Mouse (Mus musculus): ENCODE measurements around the gene 1600002K03Rik.
"Not testable (repeated sequence)": the region's sequence is repeated elsewhere in the genome, so short reads cannot be mapped to it uniquely, and the experiment has no call there.

Gene 1600002K03Rik

DNA sequence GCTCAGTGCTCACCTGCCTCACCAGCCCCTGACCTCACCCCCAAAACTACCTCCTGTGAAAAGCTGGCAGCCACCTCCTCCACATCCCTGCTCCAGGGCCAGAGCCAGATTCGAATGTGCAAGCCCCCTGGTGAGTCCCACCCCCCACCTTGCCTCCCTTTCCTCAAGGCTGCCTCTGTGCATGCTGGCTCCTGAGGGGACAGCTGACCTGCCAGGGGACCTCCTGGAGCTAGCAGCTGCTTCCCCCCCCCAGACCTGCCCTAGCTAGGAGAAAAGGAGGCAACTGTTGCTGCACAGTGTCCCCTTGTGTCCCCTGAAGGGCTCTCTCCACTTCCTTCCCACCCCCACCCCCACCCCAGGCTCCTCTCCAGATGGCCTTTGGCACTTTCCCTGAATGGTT lies 17.5 kb upstream of the 1600002K03Rik start:
- no peak for DNase-seq

DNA sequence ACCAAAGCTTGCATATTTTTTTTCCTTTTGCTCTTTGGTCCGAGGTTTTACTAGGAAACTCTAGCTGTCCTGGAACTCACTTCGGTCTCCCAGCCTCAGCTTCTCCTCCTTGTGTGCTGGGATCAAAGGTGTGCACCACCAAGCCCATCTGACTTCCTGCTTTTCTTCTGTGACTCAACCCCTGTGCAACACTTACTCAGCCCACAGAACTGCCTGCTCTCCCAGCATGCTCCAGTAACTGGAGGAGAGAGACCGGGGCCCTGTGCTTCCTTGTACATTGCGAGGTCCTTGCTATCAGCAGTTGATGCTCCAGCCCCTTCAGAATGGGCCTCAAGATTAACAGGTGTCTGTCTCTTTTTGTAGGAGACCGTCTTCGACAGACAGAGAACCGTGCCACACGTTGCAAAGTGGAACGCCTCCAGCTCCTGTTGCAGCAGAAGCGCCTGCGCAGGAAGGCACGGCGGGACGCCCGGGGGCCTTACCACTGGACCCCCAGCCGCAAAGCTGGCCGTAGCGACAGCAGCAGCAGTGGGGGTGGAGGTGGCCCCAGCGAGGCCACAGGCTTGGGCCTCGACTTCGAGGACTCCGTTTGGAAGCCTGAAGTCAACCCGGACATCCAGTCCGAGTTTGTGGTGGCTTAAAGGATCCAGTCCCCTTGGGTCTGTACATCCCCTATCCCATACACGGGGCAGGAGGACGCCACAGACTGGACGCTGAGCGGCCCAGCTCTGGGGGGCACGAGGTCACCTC lies 16.6 kb upstream of the 1600002K03Rik start:
- DNase-seq, result no peak

DNA sequence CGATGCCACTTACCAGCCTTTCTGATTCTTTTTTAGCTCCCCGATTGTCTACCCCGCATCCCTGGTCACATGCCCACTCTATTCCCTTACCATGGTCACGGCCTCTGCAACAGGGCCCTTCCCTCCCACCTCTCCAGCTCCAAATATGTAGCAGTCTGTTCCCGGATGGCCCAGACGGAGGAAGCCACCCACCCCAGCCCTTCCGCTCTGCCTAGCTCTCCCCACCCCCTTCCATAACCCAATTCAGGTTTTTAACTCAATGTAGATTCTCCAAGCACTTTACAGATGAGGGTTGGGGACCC lies 16.0 kb upstream of the 1600002K03Rik start:
- peak; percentile 79 for DNase-seq

- DNase-seq, result no peak
Measured at GRCm38 (mm10) chr10:80157141-80157929, 15.4 kb upstream of the 1600002K03Rik start.

GRCm38 (mm10) chr10:80158307-80158986 lies 14.3 kb upstream of the 1600002K03Rik start:
- DNase-seq, result peak; percentile 90

DNA sequence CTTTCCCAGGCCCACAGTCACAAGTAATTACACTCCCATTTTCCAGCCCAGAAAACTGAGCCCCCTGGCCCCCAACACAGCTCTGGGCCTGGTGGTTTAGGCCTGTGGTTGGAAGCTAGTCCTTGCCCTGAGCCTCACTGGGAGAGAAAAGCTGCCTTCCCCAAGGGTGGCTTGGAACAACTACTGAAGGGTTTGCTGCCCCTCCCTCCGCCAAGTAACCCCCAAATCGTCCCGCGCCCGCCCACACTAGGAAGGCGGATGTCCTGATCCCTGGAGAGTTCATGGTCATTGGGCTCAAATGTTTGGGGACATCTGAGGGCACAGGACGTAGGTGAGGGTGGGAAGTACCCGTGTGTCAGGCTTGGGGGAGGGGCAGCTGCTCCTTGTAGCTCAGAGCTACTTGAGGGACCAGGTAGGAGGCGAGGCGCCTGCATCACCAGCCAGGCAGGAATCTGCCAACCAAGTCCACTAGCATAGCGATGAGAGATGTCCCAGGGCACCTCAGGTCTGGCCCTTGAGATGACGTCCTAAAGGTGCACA lies 13.7 kb upstream of the 1600002K03Rik start:
- peak; percentile 81 for DNase-seq

DNA sequence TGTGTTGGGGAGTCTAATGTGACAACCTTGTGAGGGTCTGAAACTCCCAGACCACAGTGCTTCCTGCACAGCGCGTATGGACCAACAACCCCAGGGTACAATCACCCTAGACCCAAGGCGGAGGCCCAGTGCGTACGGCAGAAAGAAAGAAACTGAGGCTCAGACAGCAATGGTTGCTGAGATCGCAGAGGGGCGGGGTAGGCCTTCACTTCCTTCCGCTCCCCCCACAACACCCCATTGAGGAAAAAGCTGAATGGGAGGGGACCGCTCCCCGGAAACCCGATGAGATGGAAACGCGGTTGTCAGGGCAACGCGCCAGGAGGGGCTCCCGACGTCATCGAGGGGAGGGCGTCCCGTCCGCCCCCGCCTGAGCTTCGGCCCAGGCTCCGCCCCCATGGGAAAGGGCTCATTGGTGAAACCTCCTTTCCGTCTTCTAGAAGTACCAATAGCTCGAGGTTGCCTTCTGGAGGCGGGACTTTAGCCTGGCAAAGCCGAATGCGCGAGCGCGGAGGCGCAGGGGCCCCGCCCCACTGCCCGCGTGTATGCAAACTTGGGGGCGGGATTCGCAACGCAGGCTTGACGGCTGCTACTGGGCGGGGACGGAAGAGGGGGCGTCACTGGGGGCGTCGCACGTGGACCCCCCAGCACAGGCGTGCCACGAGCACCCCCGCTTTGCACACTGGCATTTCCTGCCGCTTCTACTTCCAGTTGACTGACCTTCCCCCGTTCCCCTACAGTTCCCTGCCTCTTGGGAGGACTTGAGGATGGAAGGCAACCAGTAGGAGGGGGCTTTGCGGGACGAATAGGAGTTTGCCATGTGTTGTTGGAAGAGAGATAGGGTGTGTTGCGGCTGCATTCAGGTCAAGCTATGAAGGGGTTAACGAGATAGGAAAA lies 12.9 kb upstream of the 1600002K03Rik start:
- peak; percentile 100 for DNase-seq

- DNase-seq, result peak; percentile 95
Measured at GRCm38 (mm10) chr10:80160455-80161371, 12.0 kb upstream of the 1600002K03Rik start.

- peak; percentile 79 for DNase-seq
Measured at GRCm38 (mm10) chr10:80161522-80162242, 11.1 kb upstream of the 1600002K03Rik start.

- DNase-seq, result no peak
Measured at GRCm38 (mm10) chr10:80162243-80162608, 10.5 kb upstream of the 1600002K03Rik start.

- peak; percentile 19 for DNase-seq
Measured at GRCm38 (mm10) chr10:80162716-80163299, 9.9 kb upstream of the 1600002K03Rik start.

GRCm38 (mm10) chr10:80163721-80164120 lies 9.0 kb upstream of the 1600002K03Rik start:
- peak; percentile 51 for DNase-seq

- peak; percentile 53 for DNase-seq
Measured at GRCm38 (mm10) chr10:80164161-80164997, 8.4 kb upstream of the 1600002K03Rik start.

- peak; percentile 99 for DNase-seq
Measured at GRCm38 (mm10) chr10:80164998-80165344, 7.8 kb upstream of the 1600002K03Rik start.

DNA sequence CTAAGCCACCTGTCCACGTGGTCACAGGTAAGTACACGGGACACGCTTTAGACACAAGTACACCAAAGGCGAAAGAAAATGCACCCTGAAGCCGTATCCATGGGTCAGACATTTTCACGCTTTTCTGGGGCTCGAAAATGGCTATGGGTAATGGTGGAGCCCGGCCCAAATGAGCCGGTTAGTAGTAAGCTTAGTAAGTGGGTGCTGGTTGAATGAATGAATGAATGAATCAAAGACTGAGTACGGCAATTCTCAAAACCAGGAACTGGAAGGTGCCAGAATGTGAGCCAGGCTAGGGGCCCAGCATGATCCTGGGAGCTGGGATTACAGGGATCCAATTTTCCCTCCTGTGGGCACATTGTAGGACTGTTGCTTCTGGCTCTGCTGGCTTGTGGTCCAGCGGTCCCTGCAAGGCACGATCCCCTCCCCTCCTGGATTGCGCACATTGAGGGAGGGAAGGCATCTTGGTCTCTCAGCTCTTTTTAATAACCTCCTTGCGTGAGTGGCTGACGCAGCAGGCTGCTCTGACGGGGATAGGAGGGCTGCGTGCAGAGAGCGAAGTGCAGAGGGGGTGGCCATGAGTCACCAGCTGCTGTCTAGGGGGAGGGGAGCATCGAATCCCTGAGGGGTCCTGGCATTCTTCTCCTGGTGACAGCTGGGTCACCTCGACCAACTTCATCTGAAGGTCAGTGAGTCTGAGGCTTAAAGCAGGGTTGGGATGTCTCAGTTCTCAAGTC lies 7.2 kb upstream of the 1600002K03Rik start, which contains the start of gene Cirbp:
Gene Cirbp, plus strand, starts transcription at position 594 of the 737 bp plus-strand sequence.
- DNase-seq, result peak; percentile 48

DNA sequence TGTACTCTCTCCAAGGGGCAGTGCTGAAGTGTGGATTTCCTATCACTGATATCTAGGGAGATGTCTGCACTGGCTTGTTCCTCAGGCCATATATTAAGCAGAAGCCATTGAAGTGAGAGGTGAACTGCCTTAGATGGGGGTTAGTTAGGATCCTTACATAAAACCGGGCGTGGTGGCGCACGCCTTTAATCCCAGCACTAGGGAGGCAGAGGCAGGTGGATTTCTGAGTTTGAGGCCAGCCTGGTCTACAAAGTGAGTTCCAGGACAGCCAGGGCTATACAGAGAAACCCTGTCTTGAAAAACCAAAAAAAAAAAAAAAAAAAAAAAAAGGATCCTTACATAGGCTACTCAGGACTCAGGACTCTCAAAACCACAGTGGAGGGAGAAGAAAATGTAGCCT lies 6.6 kb upstream of the 1600002K03Rik start:
- DNase-seq, result not testable (repeated sequence)

DNA sequence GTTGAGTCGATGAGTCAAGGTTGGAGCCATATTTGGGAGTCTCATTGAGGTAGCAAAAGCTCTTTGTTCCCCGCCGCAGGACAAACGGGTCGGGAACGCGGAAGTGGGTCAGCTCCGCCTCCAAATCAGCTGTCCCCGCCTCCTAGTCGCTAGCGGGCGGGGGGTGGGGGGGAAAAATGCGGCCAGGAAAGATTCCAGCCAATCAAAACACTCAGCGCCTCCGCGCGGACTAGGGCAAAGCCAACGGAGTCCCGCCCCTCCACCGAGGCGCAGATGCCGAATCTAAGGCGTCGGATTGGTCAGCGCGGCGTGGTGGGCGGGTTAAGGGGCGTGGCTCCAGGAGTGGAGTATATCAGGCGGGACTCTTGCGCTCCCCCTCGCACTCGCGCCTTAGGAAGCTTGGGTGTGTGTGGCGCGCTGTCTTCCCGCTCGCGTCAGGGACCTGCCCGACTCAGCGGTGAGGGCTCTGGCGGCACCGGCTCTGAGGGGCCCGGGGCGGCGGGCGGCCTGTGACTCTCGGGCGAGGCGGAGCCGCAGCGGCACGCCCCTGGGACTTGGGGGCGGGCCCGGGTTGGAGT lies 5.2 kb upstream of the 1600002K03Rik start:
- DNase-seq, result peak; percentile 99

- peak; percentile 97 for DNase-seq
Measured at GRCm38 (mm10) chr10:80168038-80168661, 4.6 kb upstream of the 1600002K03Rik start.
